Mouse (Mus musculus): Measurements from ENCODE around the gene Adam11. TPM values are rescaled to one million over a fixed set of nuclear protein-coding genes. Genes with fewer than 3 reads are reported as not detected.
A peak's percentile ranks its signal among the peaks of the same experiment; 100 is the strongest.

The Adam11 gene
- total and polyA plus RNA-seq, 3 experiments: 2.9 to 9.2 (median 3.4) TPM

GRCm38 (mm10) chr11:102778597-102778996 lies 17.4 kb downstream of the Adam11 start:
- DNase-seq: no peak

GRCm38 (mm10) chr11:102779081-102779638 lies 17.9 kb downstream of the Adam11 start:
- no peak for DNase-seq

- DNase-seq: no peak
Observed at GRCm38 (mm10) chr11:102779824-102780223, 18.6 kb downstream of the Adam11 start.

GRCm38 (mm10) chr11:102780271-102780985 lies 19.2 kb downstream of the Adam11 start:
- DNase-seq: peak; percentile 44

GRCm38 (mm10) chr11:102780986-102781351 lies 19.7 kb downstream of the Adam11 start:
- DNase-seq: no peak

GRCm38 (mm10) chr11:102781523-102781922 lies 20.3 kb downstream of the Adam11 start:
- DNase-seq: no peak

- no peak for DNase-seq
Observed at GRCm38 (mm10) chr11:102783443-102783842, 22.2 kb downstream of the Adam11 start.

GRCm38 (mm10) chr11:102787688-102788177 lies 26.5 kb downstream of the Adam11 start:
- DNase-seq: no peak

GRCm38 (mm10) chr11:102791682-102792445 lies 30.6 kb downstream of the Adam11 start:
- peak; percentile 32 for DNase-seq

GRCm38 (mm10) chr11:102794157-102794556 lies 32.9 kb downstream of the Adam11 start:
- no peak for DNase-seq

- DNase-seq: no peak
Observed at GRCm38 (mm10) chr11:102803453-102803852, 42.2 kb downstream of the Adam11 start.

- no peak for DNase-seq
Observed at GRCm38 (mm10) chr11:102808246-102808645, 47.0 kb downstream of the Adam11 start.

GRCm38 (mm10) chr11:102810721-102811485 lies 49.7 kb downstream of the Adam11 start:
- no peak for DNase-seq

- no peak for DNase-seq
Observed at GRCm38 (mm10) chr11:102814881-102815280, 53.6 kb downstream of the Adam11 start.

- DNase-seq: peak; percentile 63
Observed at GRCm38 (mm10) chr11:102818121-102819020, 57.1 kb downstream of the Adam11 start.

- DNase-seq: peak; percentile 87
Observed at GRCm38 (mm10) chr11:102819021-102819782, 58.0 kb downstream of the Adam11 start, which contains the start of gene Gjc1. Gene Gjc1 (minus strand): TSS chr11:102819700.

- DNase-seq: no peak
Observed at GRCm38 (mm10) chr11:102819783-102820385, 58.6 kb downstream of the Adam11 start.

GRCm38 (mm10) chr11:102820432-102820831 lies 59.2 kb downstream of the Adam11 start:
- DNase-seq: no peak

GRCm38 (mm10) chr11:102821231-102821630 lies 60.0 kb downstream of the Adam11 start:
- no peak for DNase-seq

- no peak for DNase-seq
Observed at GRCm38 (mm10) chr11:102826476-102826875, 65.2 kb downstream of the Adam11 start.
